Mouse (Mus musculus) embryo, embryonic 11 days (tissue): ENCODE measurements around the gene Supt5.

Experiments used
- DNase-seq: peaks from one replicate; pipeline ENCODE4 v3.0.0-alpha.2; 2015

The Supt5 gene

GRCm38 (mm10) chr7:28298837-28299625 lies 39.5 kb downstream of the Supt5 start:
- peak; percentile 87 for DNase-seq

GRCm38 (mm10) chr7:28294481-28294880 lies 44.1 kb downstream of the Supt5 start:
- peak; percentile 92 for DNase-seq

GRCm38 (mm10) chr7:28290638-28291590 lies 47.6 kb downstream of the Supt5 start, which contains the start of gene Selenov:
Gene Selenov (minus strand): TSS chr7:28291186.
- peak; percentile 67 for DNase-seq

GRCm38 (mm10) chr7:28290165-28290564 lies 48.4 kb downstream of the Supt5 start:
- DNase-seq = peak; percentile 61

- no peak for DNase-seq
Observed at GRCm38 (mm10) chr7:28280630-28281029, 57.9 kb downstream of the Supt5 start.

- no peak for DNase-seq
Observed at GRCm38 (mm10) chr7:28278279-28278652, 60.3 kb downstream of the Supt5 start.

GRCm38 (mm10) chr7:28277615-28278278 lies 60.8 kb downstream of the Supt5 start, which contains the start of gene Eid2b:
Gene Eid2b (plus strand): TSS chr7:28277739.
- DNase-seq = peak; percentile 93

GRCm38 (mm10) chr7:28277237-28277614 lies 61.3 kb downstream of the Supt5 start:
- DNase-seq = no peak

GRCm38 (mm10) chr7:28271761-28272160 lies 66.8 kb downstream of the Supt5 start:
- DNase-seq = no peak

- no peak for DNase-seq
Observed at GRCm38 (mm10) chr7:28269355-28269754, 69.2 kb downstream of the Supt5 start.

GRCm38 (mm10) chr7:28268576-28268975 lies 70.0 kb downstream of the Supt5 start:
- DNase-seq = no peak

GRCm38 (mm10) chr7:28268042-28268531 lies 70.5 kb downstream of the Supt5 start:
- DNase-seq = peak; percentile 76

GRCm38 (mm10) chr7:28267129-28268041 lies 71.2 kb downstream of the Supt5 start, which contains the start of gene Eid2:
Gene Eid2 (plus strand): TSS chr7:28267881.
- peak; percentile 96 for DNase-seq

GRCm38 (mm10) chr7:28265391-28265790 lies 73.2 kb downstream of the Supt5 start:
- DNase-seq = no peak
